ENCODE assay signal across 7 mouse cellular contexts in genomic region chr2:73270593-73271458, GRCm38 (mm10). TPM values are rescaled to one million over a fixed set of nuclear protein-coding genes. Genes with fewer than 3 reads are reported as not detected.
A peak's percentile ranks its signal among the peaks of the same experiment; 100 is the strongest.
DNase-seq lines count a peak whose midpoint lies in the region.

No protein-coding gene starts in this region.

- no peaks in the 10 kb centered on the region for H3K36me3 ChIP-seq in forebrain, embryonic 10.5 days (replicated peaks)

- H3K27ac ChIP-seq in forebrain, embryonic 10.5 days: no peak overlapping the region

- H3K4me3 ChIP-seq in forebrain, embryonic 10.5 days: peak overlapping the region; percentile 51

- peaks cover 72% of the 10 kb centered on the region for H3K4me1 ChIP-seq in forebrain, embryonic 10.5 days

- H3K9me3 ChIP-seq in forebrain, embryonic 10.5 days: no peaks in the 10 kb centered on the region

- DNase-seq in thymus, postnatal 25 days: peak; percentile 22
- DNase-seq in thymus, postnatal 10 days (ENCODE audit: low spot score in 2 of 2): no peak
- DNase-seq in forebrain, embryonic 10.5 days (ENCODE audit: extremely low spot score, low spot score): peak; percentile 54
- peak; percentile 68 for DNase-seq in induced T-regulatory cell, adult 2 months (ENCODE audit: low read depth)
- DNase-seq in lung, postnatal 4 days: peak; percentile 31 to 40
- DNase-seq in testis, postnatal 10 days (ENCODE audit: low spot score): peak; percentile 53
- DNase-seq in cerebellum, adult 9-10 months: no peak

- under 1% methylated on average over 38 of the region's 38 CpGs for WGBS in forebrain, embryonic 10.5 days

- peaks cover 100% of the 10 kb centered on the region for H3K27me3 ChIP-seq in forebrain, embryonic 10.5 days (ENCODE audit: poor library complexity, severe bottlenecking)

RNA-seq across cellular contexts. Expression of gene Sp9, which starts 0.9 kb away (rescaled TPM):
- 0.94 and 1.1 TPM in 2 replicates for polyA plus RNA-seq in forebrain, embryonic 10.5 days (2016; fragmentation: Nextera tagmentation; extraction: Ambion mirVana)

RNA-seq across cellular contexts. Expression of gene Scrn3, which starts 41.6 kb away (rescaled TPM):
- polyA plus RNA-seq in forebrain, embryonic 10.5 days (2016; fragmentation: Nextera tagmentation; extraction: Ambion mirVana): 12.8 and 13.8 TPM in 2 replicates

RNA-seq across cellular contexts. Expression of gene Cir1, which starts 41.7 kb away (rescaled TPM):
- 13.3 and 14.0 TPM in 2 replicates for polyA plus RNA-seq in forebrain, embryonic 10.5 days (2016; fragmentation: Nextera tagmentation; extraction: Ambion mirVana)

RNA-seq across cellular contexts. Expression of gene Ola1, which starts 52.1 kb away (rescaled TPM):
- polyA plus RNA-seq in forebrain, embryonic 10.5 days (2016; fragmentation: Nextera tagmentation; extraction: Ambion mirVana): 111 and 112 TPM in 2 replicates

Comparison
In these comparisons a context has a peak if more than half of its experiments do, and no peak if none do; other contexts are left out.
1. DNase-seq: peak in thymus, postnatal 25 days (single experiment), forebrain, embryonic 10.5 days (single experiment), induced T-regulatory cell, adult 2 months (single experiment), lung, postnatal 4 days (2 of 2) and testis, postnatal 10 days (single experiment); none in thymus, postnatal 10 days (0 of 2) and cerebellum, adult 9-10 months (single experiment).